Mouse (Mus musculus) frontal cortex, postnatal 14 days (tissue): ENCODE results near the gene Banp.

Experiments
- DNase-seq, 2 experiments: peaks; one replicate each; pipeline ENCODE4 v3.0.0; 2022; ENCODE audit warnings: low spot score in 2 of 2

Gene Banp

GRCm38 (mm10) chr8:122058951-122059350 lies 109.4 kb downstream of the Banp start:
- DNase-seq: peak; percentile 18 to 23

- no peak for DNase-seq
Observed at GRCm38 (mm10) chr8:122062508-122063223, 113.1 kb downstream of the Banp start.

- DNase-seq: no peak
Observed at GRCm38 (mm10) chr8:122064353-122064752, 114.8 kb downstream of the Banp start.

GRCm38 (mm10) chr8:122067783-122068505 lies 118.4 kb downstream of the Banp start:
- DNase-seq: no peak

- no peak for DNase-seq
Observed at GRCm38 (mm10) chr8:122068609-122069008, 119.1 kb downstream of the Banp start.

- peak in 1 of 2 experiments; percentile 25 for DNase-seq
Observed at GRCm38 (mm10) chr8:122069281-122069680, 119.7 kb downstream of the Banp start.

- no peak for DNase-seq
Observed at GRCm38 (mm10) chr8:122071193-122071592, 121.6 kb downstream of the Banp start.

GRCm38 (mm10) chr8:122073964-122074363 lies 124.4 kb downstream of the Banp start:
- DNase-seq: no peak

GRCm38 (mm10) chr8:122074442-122074841 lies 124.9 kb downstream of the Banp start:
- DNase-seq: no peak

- DNase-seq: no peak
Observed at GRCm38 (mm10) chr8:122074977-122075376, 125.4 kb downstream of the Banp start.

- DNase-seq: no peak
Observed at GRCm38 (mm10) chr8:122076183-122076842, 126.8 kb downstream of the Banp start.

- DNase-seq: no peak
Observed at GRCm38 (mm10) chr8:122078321-122078720, 128.8 kb downstream of the Banp start.
